Comparison of ENCODE assay signal across 9 mouse cellular contexts in genomic region chrX:36939806-36940413, GRCm38 (mm10). TPM values are rescaled to one million over a fixed set of nuclear protein-coding genes. Genes with fewer than 3 reads are reported as not detected.
DNase-seq lines count a peak whose midpoint lies in the region; ATAC-seq lines count a peak whose summit lies in the region.
"Had no signal": no experiment of that assay in that cellular context is flagged by ENCODE, and none has a peak within 500 bp of the region (broad histone marks: within the 10 kb centered on the region; RNA-seq: fewer than 3 reads in every experiment).

No protein-coding gene starts in this region.

- no peak overlapping the region for H3K27ac ChIP-seq in forebrain, embryonic 13.5 days
- H3K27ac ChIP-seq in forebrain, embryonic 10.5 days: no peak overlapping the region
- peak overlapping the region; percentile 53; the same call in 1 of the 2 replicates for H3K27ac ChIP-seq in heart, embryonic 13.5 days (replicated peaks)

- H3K4me1 ChIP-seq in forebrain, embryonic 13.5 days: no peaks in the 10 kb centered on the region
- H3K4me1 ChIP-seq in forebrain, embryonic 10.5 days: no peaks in the 10 kb centered on the region
- peaks cover 5% of the 10 kb centered on the region; the same call in 1 of the 2 replicates for H3K4me1 ChIP-seq in heart, embryonic 13.5 days

- no peak overlapping the region for H3K4me2 ChIP-seq in forebrain, embryonic 13.5 days
- H3K4me2 ChIP-seq in heart, embryonic 13.5 days: no peak overlapping the region

- H3K9me3 ChIP-seq in forebrain, embryonic 13.5 days (replicated peaks): no peaks in the 10 kb centered on the region; the same call in 1 of the 2 replicates
- peaks cover 5% of the 10 kb centered on the region; the same call in 1 of the 2 replicates for H3K9me3 ChIP-seq in forebrain, embryonic 10.5 days
- H3K9me3 ChIP-seq in heart, embryonic 13.5 days: no peaks in the 10 kb centered on the region

- no peak overlapping the region for H3K9ac ChIP-seq in forebrain, embryonic 13.5 days
- no peak overlapping the region for H3K9ac ChIP-seq in heart, embryonic 13.5 days

- no peaks in the 10 kb centered on the region for H3K27me3 ChIP-seq in forebrain, embryonic 13.5 days
- no peaks in the 10 kb centered on the region for H3K27me3 ChIP-seq in forebrain, embryonic 10.5 days (ENCODE audit: poor library complexity, severe bottlenecking)
- no peaks in the 10 kb centered on the region for H3K27me3 ChIP-seq in heart, embryonic 13.5 days (replicated peaks)

- DNase-seq in forebrain, embryonic 10.5 days (ENCODE audit: extremely low spot score, low spot score): no peak
- peak; percentile 54 for DNase-seq in urinary bladder, postnatal 14 days (ENCODE audit: low spot score)
- DNase-seq in urinary bladder, postnatal 10 days (ENCODE audit: low spot score): no peak
- peak; percentile 30 to 69 for DNase-seq in lung, adult 18-20 months
- no peak for DNase-seq in right cerebral cortex, postnatal 25 days

- 80% methylated on average over 4 of the region's 4 CpGs for WGBS in forebrain, embryonic 13.5 days
- 93% methylated on average over 4 of the region's 4 CpGs for WGBS in forebrain, embryonic 10.5 days
- 54% methylated on average over 4 of the region's 4 CpGs for WGBS in heart, embryonic 13.5 days

- peaks cover 18% of the 10 kb centered on the region for H3K36me3 ChIP-seq in forebrain, embryonic 13.5 days (ENCODE audit: poor library complexity, severe bottlenecking)
- peaks cover 16% of the 10 kb centered on the region for H3K36me3 ChIP-seq in forebrain, embryonic 10.5 days (replicated peaks)
- H3K36me3 ChIP-seq in heart, embryonic 13.5 days: peaks cover 25% of the 10 kb centered on the region

- ATAC-seq in forebrain, embryonic 13.5 days: peak; percentile 36; the same call in 1 of the 2 replicates
- ATAC-seq in heart, embryonic 13.5 days (ENCODE audit: extremely low read depth, insufficient number of reproducible peaks, low FRiP score, low TSS enrichment): no peak; the same call in 1 of the 2 replicates
- no peak for ATAC-seq in erythroblast, adult 5-6 weeks (replicated peaks; ENCODE audit: low FRiP score, poor library complexity, severe bottlenecking)

- no peak overlapping the region for H3K4me3 ChIP-seq in forebrain, embryonic 13.5 days
- H3K4me3 ChIP-seq in forebrain, embryonic 10.5 days: no peak overlapping the region
- no peak overlapping the region for H3K4me3 ChIP-seq in heart, embryonic 13.5 days
- H3K4me3 ChIP-seq: erythroblast, embryonic 14.5 days had no signal

RNA-seq across cellular contexts. Expression of gene Nkrf, which starts 37.2 kb away (rescaled TPM):
- polyA plus RNA-seq in forebrain, embryonic 13.5 days (2015; fragmentation: Nextera tagmentation; extraction: Ambion mirVana): 8.0 and 8.7 TPM in 2 replicates
- polyA plus RNA-seq in forebrain, embryonic 10.5 days (2016; fragmentation: Nextera tagmentation; extraction: Ambion mirVana): 2.4 and 2.6 TPM in 2 replicates
- polyA plus RNA-seq in heart, embryonic 13.5 days (2015; fragmentation: Nextera tagmentation; extraction: Ambion mirVana): 0.37 and 0.56 TPM in 2 replicates
- 3.1 and 8.5 TPM in 2 replicates for total RNA-seq in erythroblast, adult 5-6 weeks (2015; ENCODE audit: low replicate concordance)
- total RNA-seq in erythroblast, adult 5-6 weeks (2017; ENCODE audit: low replicate concordance): 0.34 and 3.9 TPM in 2 replicates

RNA-seq across cellular contexts. Expression of gene Sept6, which starts 51.7 kb away (rescaled TPM):
- polyA plus RNA-seq in forebrain, embryonic 13.5 days (2015; fragmentation: Nextera tagmentation; extraction: Ambion mirVana): 41.9 and 49.5 TPM in 2 replicates
- polyA plus RNA-seq in forebrain, embryonic 10.5 days (2016; fragmentation: Nextera tagmentation; extraction: Ambion mirVana): 33.6 and 34.5 TPM in 2 replicates
- 50.9 and 55.0 TPM in 2 replicates for polyA plus RNA-seq in heart, embryonic 13.5 days (2015; fragmentation: Nextera tagmentation; extraction: Ambion mirVana)
- 8.6 and 12.5 TPM in 2 replicates for total RNA-seq in erythroblast, adult 5-6 weeks (2015; ENCODE audit: low replicate concordance)
- 4.5 and 7.1 TPM in 2 replicates for total RNA-seq in erythroblast, adult 5-6 weeks (2017; ENCODE audit: low replicate concordance)

Comparison
In these comparisons a context has a peak if more than half of its experiments do, and no peak if none do; other contexts are left out.
1. DNase-seq: peak in urinary bladder, postnatal 14 days (single experiment) and lung, adult 18-20 months (2 of 2); none in forebrain, embryonic 10.5 days (single experiment), urinary bladder, postnatal 10 days (single experiment) and right cerebral cortex, postnatal 25 days (single experiment).